Mouse (Mus musculus) CH12F3 (cell line): ENCODE data around the gene Nat10.

Source experiments
- in situ Hi-C: fragments of 300-500 bp; cut with MboI; formaldehyde crosslinking; loops from 2 replicates; pipeline ENCODE4 v1.14.3; 2020; ENCODE audit warnings: low sequenced_read_pairs

Nat10 gene

GRCm38 (mm10) chr2:103746096-103746495, 15.0 kb downstream of the Nat10 start:
- in situ Hi-C loops, result no loop called here

- in situ Hi-C loops, result no loop called here
Measured at GRCm38 (mm10) chr2:103745481-103745880, 15.6 kb downstream of the Nat10 start.

- in situ Hi-C loops, result no loop called here
Measured at GRCm38 (mm10) chr2:103743988-103744387, 17.1 kb downstream of the Nat10 start.

GRCm38 (mm10) chr2:103743536-103743935, 17.5 kb downstream of the Nat10 start:
- in situ Hi-C loops, result no loop called here

GRCm38 (mm10) chr2:103742821-103743220, 18.2 kb downstream of the Nat10 start:
- in situ Hi-C loops, result no loop called here

- in situ Hi-C loops, result no loop called here
Measured at GRCm38 (mm10) chr2:103731423-103731822, 29.6 kb downstream of the Nat10 start.

GRCm38 (mm10) chr2:103730999-103731398, 30.1 kb downstream of the Nat10 start:
- in situ Hi-C loops, result no loop called here

GRCm38 (mm10) chr2:103728027-103728540, 33.0 kb downstream of the Nat10 start:
- in situ Hi-C loops, result loop anchor here (10.0 kb wide), 1 partner anchor 263 kb away; no protein-coding TSS in a partner anchor

GRCm38 (mm10) chr2:103724521-103724920, 36.5 kb downstream of the Nat10 start:
- in situ Hi-C loops, result loop anchor here (10.0 kb wide), 1 partner anchor 260 kb away; no protein-coding TSS in a partner anchor

- in situ Hi-C loops, result no loop called here
Measured at GRCm38 (mm10) chr2:103719292-103719646, 41.8 kb downstream of the Nat10 start.

GRCm38 (mm10) chr2:103718594-103719291, 42.3 kb downstream of the Nat10 start:
- in situ Hi-C loops, result no loop called here

GRCm38 (mm10) chr2:103714412-103714811, 46.7 kb downstream of the Nat10 start:
- in situ Hi-C loops, result loop anchor here (5.0 kb wide), 1 partner anchor 147 kb away; the partner anchor contains the start of gene Abtb2

- in situ Hi-C loops, result loop anchor here (5.0 kb wide), 1 partner anchor 147 kb away; the partner anchor contains the start of gene Abtb2
Measured at GRCm38 (mm10) chr2:103713831-103714230, 47.2 kb downstream of the Nat10 start.

GRCm38 (mm10) chr2:103710849-103711248, 50.2 kb downstream of the Nat10 start:
- in situ Hi-C loops, result loop anchor here (5.0 kb wide), 1 partner anchor 144 kb away; the partner anchor contains the start of gene Abtb2

- in situ Hi-C loops, result no loop called here
Measured at GRCm38 (mm10) chr2:103707056-103707776, 53.9 kb downstream of the Nat10 start.

GRCm38 (mm10) chr2:103706226-103706625, 54.8 kb downstream of the Nat10 start:
- in situ Hi-C loops, result no loop called here

GRCm38 (mm10) chr2:103705826-103706225, 55.2 kb downstream of the Nat10 start:
- in situ Hi-C loops, result no loop called here

GRCm38 (mm10) chr2:103703865-103704264, 57.2 kb downstream of the Nat10 start:
- in situ Hi-C loops, result no loop called here

GRCm38 (mm10) chr2:103703336-103703735, 57.7 kb downstream of the Nat10 start:
- in situ Hi-C loops, result no loop called here

GRCm38 (mm10) chr2:103700514-103700913, 60.6 kb downstream of the Nat10 start:
- in situ Hi-C loops, result no loop called here

GRCm38 (mm10) chr2:103696177-103696576, 64.9 kb downstream of the Nat10 start:
- in situ Hi-C loops, result no loop called here
